Mouse (Mus musculus) thymus, adult 2 months (tissue): ENCODE results near the gene Myom1.

Source experiments
- CTCF ChIP-seq: fragments of 200-500 bp; IDR thresholded peaks from 2 replicates; pipeline ENCODE4 v1.5.1; 2012; ENCODE audit warnings: mild to moderate bottlenecking, control low read depth, low read length, moderate library complexity, borderline replicate concordance; ENCODE audit not compliant: control insufficient read depth, poor library complexity, insufficient read depth; ENCODE audit errors: extremely low read depth
- POLR2A ChIP-seq: fragments of 200-500 bp; IDR thresholded peaks from 2 replicates; pipeline ENCODE4 v1.6.1; 2012; ENCODE audit warnings: mild to moderate bottlenecking, low read length, control low read depth, moderate library complexity; ENCODE audit not compliant: control insufficient read depth, poor library complexity, insufficient read depth; ENCODE audit errors: extremely low read depth

DNA sequence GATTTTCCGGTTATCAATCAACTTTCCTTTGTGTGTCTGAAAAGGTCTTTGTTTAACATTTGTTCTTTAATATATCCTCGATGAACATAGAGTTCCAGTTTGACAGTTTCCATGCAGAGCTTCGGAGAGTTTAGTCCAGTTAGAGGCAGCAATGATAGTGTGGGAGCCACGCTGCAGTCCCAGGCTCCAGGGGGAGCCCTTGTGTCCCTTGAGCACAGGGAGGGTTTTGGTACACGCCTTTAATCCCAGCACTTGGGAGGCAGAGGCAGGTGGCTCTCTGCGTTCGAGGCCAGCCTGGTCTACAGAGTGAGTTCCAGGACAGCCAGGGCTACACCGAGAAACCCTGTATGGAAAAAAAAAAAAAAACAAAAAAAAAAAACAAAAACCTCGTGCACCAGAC, 66.7 kb downstream of the Myom1 start:
- TF ChIP-seq CTCF (no peak), POLR2A (no peak)
